Mouse (Mus musculus) C2C12 (cell line): ENCODE measurements around the gene Dppa3.

ENCODE experiments used
- CTCF ChIP-seq: IDR thresholded peaks from one replicate; pipeline ENCODE4 v1.5.1; 2011; ENCODE audit not compliant: control insufficient read depth, insufficient read depth, insufficient read length
- FOSL1 ChIP-seq: IDR thresholded peaks from one replicate; pipeline ENCODE4 v1.8.0; 2011; ENCODE audit warnings: mild to moderate bottlenecking, low read length; ENCODE audit not compliant: poor library complexity, insufficient read depth, severe bottlenecking
- MYOD1 ChIP-seq: IDR thresholded peaks from one replicate; pipeline ENCODE4 v1.6.1; 2011; ENCODE audit warnings: low read depth; ENCODE audit not compliant: control insufficient read depth, insufficient read length
- MYOG ChIP-seq: IDR thresholded peaks from one replicate; pipeline ENCODE4 v1.6.1; 2011; ENCODE audit not compliant: control insufficient read depth, insufficient read length; ENCODE audit errors: extremely low read depth
- USF1 ChIP-seq: IDR thresholded peaks from one replicate; pipeline ENCODE4 v1.6.1; 2011; ENCODE audit warnings: low read depth, mild to moderate bottlenecking, control low read depth, moderate library complexity

DNA sequence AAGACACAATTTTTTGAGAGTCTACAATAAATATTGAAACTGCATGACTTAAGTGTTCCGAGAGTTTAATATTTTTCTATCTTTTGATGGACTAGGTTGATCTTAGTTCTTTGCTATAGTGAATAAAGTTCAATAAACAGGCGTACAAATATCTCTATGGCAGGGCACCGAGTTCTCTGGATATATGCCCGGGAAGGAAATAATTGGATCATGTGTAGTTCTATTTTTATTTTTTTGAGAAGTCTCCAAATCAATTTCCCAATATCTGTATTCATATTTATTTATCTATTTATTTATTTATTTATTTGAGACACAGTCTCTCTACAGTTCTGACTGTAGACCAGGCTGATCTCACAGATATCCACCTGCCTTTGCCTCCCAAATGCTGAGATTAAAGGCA is 44.6 kb downstream of the Dppa3 start:
- no peak for TF ChIP-seq FOSL1
- TF ChIP-seq CTCF: no peak
- no peak for TF ChIP-seq MYOG
- TF ChIP-seq USF1: no peak
- TF ChIP-seq MYOD1: no peak
